Mouse (Mus musculus): ENCODE measurements around the gene Cd200r4. TPM values are rescaled to one million over a fixed set of nuclear protein-coding genes. Genes with fewer than 3 reads are reported as not detected.

Cd200r4 gene
- total RNA-seq, 2 experiments from 2014 or later, result 0.15 to 0.29 TPM

GRCm38 (mm10) chr16:44875178-44875577 is 63.6 kb downstream of the Cd200r4 start:
- no peak for DNase-seq (ENCODE audit: low spot score in 2 of 2)

GRCm38 (mm10) chr16:44876625-44877024 is 65.1 kb downstream of the Cd200r4 start:
- DNase-seq (ENCODE audit: low spot score in 2 of 2), result no peak

DNA sequence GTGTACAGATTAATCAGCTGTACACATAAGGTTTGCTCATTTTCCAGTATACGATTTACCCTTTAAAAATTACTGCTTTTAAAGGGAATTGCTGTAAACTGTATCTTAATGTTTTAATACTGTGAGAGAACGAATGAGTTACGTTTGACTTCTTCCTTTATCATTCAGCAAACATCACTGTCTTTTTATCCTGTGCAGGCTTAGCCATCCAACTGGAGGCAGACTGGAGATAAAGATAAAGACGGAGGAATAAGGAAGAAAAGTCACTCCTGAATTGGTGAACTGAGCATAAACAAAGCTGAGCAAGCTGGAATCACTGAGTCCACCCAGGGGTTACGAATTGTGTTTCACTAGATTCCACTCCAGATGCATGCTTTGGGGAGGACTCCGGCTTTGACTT is 66.1 kb downstream of the Cd200r4 start:
- no peak for DNase-seq (ENCODE audit: low spot score in 2 of 2)

Other genes starting within 250 kb of the Cd200r4 start
- gene Nepro, start 87.4 kb upstream of the Cd200r4 start, total RNA-seq (2021), result 1 to 10 TPM; 5.8 to 6.6 TPM
- 10 to 100 TPM; 14.9 to 16.6 TPM for gene Gtpbp8, start 65.4 kb upstream of the Cd200r4 start, total RNA-seq (2021)
- 1 to 10 TPM; 1.3 TPM for gene Cd200r1, start 46.0 kb upstream of the Cd200r4 start, total RNA-seq (2021)
- gene Cd200r2, start 55.4 kb downstream of the Cd200r4 start, total RNA-seq (2021), result not detected
- 1 to 10 TPM; 1.6 to 2.0 TPM for gene Cd200r3, start 131.9 kb downstream of the Cd200r4 start, total RNA-seq (2021)